Mouse (Mus musculus) limb, embryonic 14.5 days (tissue): ENCODE measurements around the gene Ralgapb. TPM values are rescaled to one million over a fixed set of nuclear protein-coding genes. Genes with fewer than 3 reads are reported as not detected.

Experiments
- ATAC-seq: fragments of 200-750 bp; cut with Nextera tagmentation; 2 replicates; pipeline ENCODE4 v1.8.0; 2017; ENCODE audit warnings: low read depth, moderate number of reproducible peaks, moderate TSS enrichment; ENCODE audit not compliant: low FRiP score
- DNase-seq: peaks from one replicate; pipeline ENCODE4 v3.0.0-alpha.2; 2015; ENCODE audit warnings: low spot score
- H3K27ac ChIP-seq: fragments of 300-500 bp; sonication (generic); replicated peaks from 2 replicates; pipeline ENCODE4 v1.5.1; 2014; ENCODE audit warnings: low read depth, mild to moderate bottlenecking, low read length, moderate library complexity, mixed read lengths
- H3K27me3 ChIP-seq: fragments of 300-500 bp; sonication (generic); 2 replicates; pipeline ENCODE4 v1.6.1; 2014; ENCODE audit warnings: low read length, mixed read lengths; ENCODE audit not compliant: control insufficient read depth, insufficient read depth
- H3K36me3 ChIP-seq: fragments of 300-500 bp; sonication (generic); 2 replicates; pipeline ENCODE4 v1.6.1; 2014; ENCODE audit warnings: mild to moderate bottlenecking, low read length, moderate library complexity, mixed read lengths; ENCODE audit not compliant: control insufficient read depth, insufficient read depth
- H3K4me1 ChIP-seq: fragments of 300-500 bp; sonication (generic); 2 replicates; pipeline ENCODE4 v1.6.1; 2014; ENCODE audit warnings: antibody characterized with exemption, low read length, mixed read lengths; ENCODE audit not compliant: control insufficient read depth, insufficient read depth
- H3K4me2 ChIP-seq: fragments of 300-500 bp; sonication (generic); replicated peaks from 2 replicates; pipeline ENCODE4 v1.6.1; 2014; ENCODE audit warnings: low read depth, mild to moderate bottlenecking, low read length, moderate library complexity; ENCODE audit not compliant: severe bottlenecking
- H3K4me3 ChIP-seq: fragments of 300-500 bp; sonication (generic); replicated peaks from 2 replicates; pipeline ENCODE4 v1.5.1; 2014; ENCODE audit warnings: low read length
- H3K9ac ChIP-seq: fragments of 300-500 bp; sonication (generic); 2 replicates; pipeline ENCODE4 v1.6.1; 2014; ENCODE audit warnings: mild to moderate bottlenecking, low read depth, low read length, moderate library complexity; ENCODE audit not compliant: severe bottlenecking
- H3K9me3 ChIP-seq: fragments of 300-500 bp; sonication (generic); 2 replicates; pipeline ENCODE4 v1.6.1; 2016; ENCODE audit warnings: low read length; ENCODE audit not compliant: control insufficient read depth
- POLR2A ChIP-seq: fragments of 200-500 bp; IDR thresholded peaks from 2 replicates; pipeline ENCODE4 v1.8.0; 2012; ENCODE audit warnings: inconsistent platforms, mild to moderate bottlenecking, moderate library complexity, borderline replicate concordance; ENCODE audit not compliant: insufficient read depth, insufficient read length; ENCODE audit errors: extremely low read depth
- WGBS: fragments of 180-500 bp; shearing (Covaris S2); extraction: QIAGEN DNeasy Blood & Tissue Kit; methylation state at CpG from one replicate; pipeline ENCODE4 v1.1.7; 2014; 5-methylcytosine and 5-hydroxymethylcytosine counted together
- polyA plus RNA-seq, 2 experiments: library from polyadenylated mRNA; depleted of rRNA in 1 of 2; stranded (reverse) in 1 of 2; unstranded in 1 of 2; fragments of >200 nt; fragmentation: Nextera tagmentation in 1 of 2; extraction: Ambion mirVana in 1 of 2; gene quantifications; 2 replicates each; pipeline versions ENCODE4 v1.2.1 to v1.2.3; 2012 to 2014

Gene Ralgapb
- polyA plus RNA-seq, 2 experiments: 20.1 to 20.2 TPM

DNA sequence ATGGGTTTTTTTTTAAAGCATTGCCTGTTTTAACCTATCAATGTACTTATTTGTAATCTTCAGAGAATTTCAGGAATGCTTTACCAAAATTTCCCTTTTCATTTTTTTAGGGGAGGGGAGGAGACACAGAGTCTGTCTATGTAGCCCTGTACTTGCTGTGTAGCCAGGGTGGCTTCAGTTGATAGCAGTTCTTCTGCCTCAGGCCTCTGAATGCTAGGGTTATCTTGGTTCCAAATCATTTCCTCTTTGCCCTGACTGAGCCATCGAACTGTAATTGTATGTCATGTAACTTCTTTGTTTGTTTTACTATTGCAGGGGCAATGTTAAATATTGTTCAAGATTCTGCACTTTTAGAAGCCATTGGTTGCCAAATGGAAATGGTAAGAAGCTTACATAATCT lies 36.2 kb downstream of the Ralgapb start:
- H3K36me3 ChIP-seq: peaks cover 67% of the 10 kb centered on the region
- no peaks in the 10 kb centered on the region for H3K9me3 ChIP-seq
- no peak for TF ChIP-seq POLR2A
- ATAC-seq (no peak), DNase-seq (no peak)
- H3K4me2 ChIP-seq: no peak overlapping the region
- WGBS: 84% methylated on average over 1 of the region's 1 CpGs
- no peaks in the 10 kb centered on the region for H3K27me3 ChIP-seq
- no peak overlapping the region for H3K4me3 ChIP-seq
- H3K9ac ChIP-seq: no peak overlapping the region
- no peak overlapping the region for H3K27ac ChIP-seq
- H3K4me1 ChIP-seq: no peaks in the 10 kb centered on the region

DNA sequence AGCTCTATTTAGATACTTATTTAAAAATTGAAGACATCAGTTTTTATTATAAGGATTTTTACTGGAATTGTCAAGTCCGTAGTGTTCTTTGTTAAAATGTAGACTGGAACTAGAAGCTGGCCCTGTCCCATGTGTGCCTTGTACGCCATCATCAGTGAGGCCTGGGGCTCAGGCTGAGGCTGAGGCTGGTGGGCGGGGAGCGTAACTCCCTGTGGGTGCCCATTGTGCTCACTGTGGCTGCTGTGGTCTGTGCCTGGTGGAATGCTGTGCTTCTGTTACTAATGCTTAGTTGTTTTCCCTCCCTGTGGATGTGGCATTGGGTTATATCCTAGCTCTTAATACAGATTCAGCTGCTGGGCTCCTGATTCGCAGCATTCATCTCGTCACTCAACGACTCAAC lies 40.2 kb downstream of the Ralgapb start:
- Histone ChIP-seq H3K27ac (no peak overlapping the region), H3K4me2 (no peak overlapping the region), H3K27me3 (no peaks in the 10 kb centered on the region), H3K9me3 (no peaks in the 10 kb centered on the region), H3K4me3 (no peak overlapping the region), H3K36me3 (peaks cover 52% of the 10 kb centered on the region), H3K4me1 (no peaks in the 10 kb centered on the region), H3K9ac (no peak overlapping the region)
- ATAC-seq (no peak), DNase-seq (no peak)
- 93% methylated on average over 7 of the region's 7 CpGs for WGBS
- TF ChIP-seq POLR2A: no peak

DNA sequence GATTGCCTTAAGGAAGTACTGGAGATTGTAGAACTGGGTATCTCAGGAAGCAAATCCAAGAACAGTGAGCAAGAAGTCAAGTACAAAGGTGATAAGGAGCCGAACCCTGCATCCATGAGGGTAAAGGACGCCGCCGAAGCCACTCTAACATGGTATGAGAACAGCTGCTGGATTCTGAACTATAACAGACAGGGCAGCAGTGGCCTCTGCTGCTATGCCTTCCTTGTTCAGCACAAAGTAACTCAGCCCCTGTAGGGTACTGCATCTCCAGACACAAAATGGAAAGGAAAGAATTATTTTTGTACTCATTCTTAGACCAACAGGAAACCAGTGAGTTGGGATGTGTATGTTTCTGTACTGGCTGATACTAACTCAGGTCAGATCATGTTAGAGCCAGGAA lies 46.8 kb downstream of the Ralgapb start:
- DNase-seq (no peak), ATAC-seq (no peak)
- Histone ChIP-seq H3K27me3 (no peaks in the 10 kb centered on the region), H3K4me2 (no peak overlapping the region), H3K36me3 (peaks cover 54% of the 10 kb centered on the region), H3K9ac (no peak overlapping the region), H3K27ac (no peak overlapping the region), H3K4me3 (no peak overlapping the region), H3K9me3 (no peaks in the 10 kb centered on the region), H3K4me1 (no peaks in the 10 kb centered on the region)
- 97% methylated on average over 4 of the region's 4 CpGs for WGBS
- TF ChIP-seq POLR2A: no peak

DNA sequence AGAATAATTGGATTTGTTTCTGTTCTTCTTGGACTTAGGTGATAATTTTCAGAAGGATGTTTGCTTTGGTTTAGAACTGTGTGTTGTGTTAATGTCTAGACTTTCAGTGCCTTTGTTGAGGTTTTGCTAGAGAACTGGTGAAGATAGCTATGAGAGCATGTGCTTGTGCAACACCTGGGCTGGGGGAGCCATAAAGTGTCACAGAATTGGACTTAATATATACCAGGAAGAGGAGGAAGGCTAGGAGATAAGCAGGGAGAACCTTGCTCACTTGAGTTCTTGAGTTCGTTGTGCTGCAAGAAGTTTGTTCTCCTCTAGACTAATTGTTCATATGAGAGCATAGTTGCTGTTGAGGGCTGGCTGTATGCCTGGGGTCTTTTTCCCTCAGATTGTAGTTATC lies 48.0 kb downstream of the Ralgapb start:
- no peak overlapping the region for H3K4me3 ChIP-seq
- DNase-seq: no peak
- no peak for ATAC-seq
- H3K4me2 ChIP-seq: no peak overlapping the region
- H3K36me3 ChIP-seq: peaks cover 64% of the 10 kb centered on the region
- no peaks in the 10 kb centered on the region for H3K9me3 ChIP-seq
- no peaks in the 10 kb centered on the region for H3K4me1 ChIP-seq
- no peak overlapping the region for H3K9ac ChIP-seq
- no peak overlapping the region for H3K27ac ChIP-seq
- WGBS: 100% methylated on average over 1 of the region's 1 CpGs
- H3K27me3 ChIP-seq: no peaks in the 10 kb centered on the region
- TF ChIP-seq POLR2A: no peak

DNA sequence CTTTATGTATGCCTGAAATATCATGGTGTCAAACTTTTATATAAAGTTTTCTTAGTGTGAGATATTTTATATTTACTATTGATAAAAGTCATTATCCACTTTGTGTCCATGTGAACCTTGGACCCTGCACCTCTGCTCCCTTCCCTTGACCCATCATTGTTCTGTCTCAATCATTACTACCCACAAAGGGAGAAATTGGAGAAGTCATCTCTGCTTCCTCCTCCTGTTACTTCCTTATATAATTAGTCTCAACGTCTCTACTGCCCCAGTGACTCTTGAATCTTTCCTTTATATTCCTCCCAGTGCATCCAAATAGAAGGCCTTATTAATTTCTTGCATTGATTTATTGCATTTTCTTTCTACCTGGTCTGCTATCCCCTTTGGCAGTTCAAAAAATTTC lies 52.8 kb downstream of the Ralgapb start:
- no peaks in the 10 kb centered on the region for H3K27me3 ChIP-seq
- no peak for DNase-seq
- no peaks in the 10 kb centered on the region for H3K9me3 ChIP-seq
- peaks cover 77% of the 10 kb centered on the region for H3K36me3 ChIP-seq
- 68% methylated on average over 1 of the region's 1 CpGs for WGBS
- H3K9ac ChIP-seq: no peak overlapping the region
- no peak for ATAC-seq
- H3K4me3 ChIP-seq: no peak overlapping the region
- H3K4me1 ChIP-seq: no peaks in the 10 kb centered on the region
- no peak overlapping the region for H3K4me2 ChIP-seq
- H3K27ac ChIP-seq: no peak overlapping the region
- no peak for TF ChIP-seq POLR2A

DNA sequence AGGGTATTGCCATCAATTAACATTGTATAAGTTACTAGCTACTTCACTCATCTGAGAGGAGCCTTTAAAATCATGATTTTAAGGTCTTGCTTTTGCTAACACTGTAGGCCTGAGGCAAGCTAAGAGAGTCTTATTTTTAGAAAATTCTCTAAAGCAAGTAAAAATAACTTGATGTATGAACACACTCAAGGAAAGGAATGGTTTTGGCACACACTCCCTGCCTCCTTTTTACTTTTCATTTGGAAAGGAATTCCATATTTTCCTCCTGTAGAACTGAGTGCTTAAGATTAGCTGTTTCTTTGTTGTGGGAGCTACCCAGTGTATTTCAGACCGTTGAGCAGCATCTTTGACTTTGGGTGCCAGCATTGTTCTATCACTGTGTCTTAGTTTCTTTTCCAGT lies 64.5 kb downstream of the Ralgapb start:
- Histone ChIP-seq H3K9me3 (no peaks in the 10 kb centered on the region), H3K9ac (no peak overlapping the region), H3K36me3 (peaks cover 57% of the 10 kb centered on the region), H3K27me3 (no peaks in the 10 kb centered on the region), H3K4me2 (no peak overlapping the region), H3K4me3 (no peak overlapping the region), H3K27ac (no peak overlapping the region), H3K4me1 (no peaks in the 10 kb centered on the region)
- TF ChIP-seq POLR2A: no peak
- no peak for DNase-seq
- 94% methylated on average over 1 of the region's 1 CpGs for WGBS
- no peak for ATAC-seq
